Mouse (Mus musculus) ES-Bruce4 (cell line): ENCODE data around the gene Olfr11.

Source experiments
- CTCF ChIP-seq: IDR thresholded peaks from one replicate; pipeline ENCODE4 v1.8.1; 2011; ENCODE audit warnings: low read depth, low read length
- POLR2A ChIP-seq: IDR thresholded peaks from one replicate; pipeline ENCODE4 v1.8.1; 2011; ENCODE audit warnings: low read length; ENCODE audit not compliant: insufficient read depth

- TF ChIP-seq CTCF (no peak), POLR2A (no peak)
Measured at GRCm38 (mm10) chr13:21663286-21663685, 21.0 kb upstream of the Olfr11 start, which contains the start of gene Olfr1361.
